Mouse (Mus musculus): ENCODE measurements at regions not wholly inside any gene's neighbourhood (a gene's known extent, or its start where the extent isn't known, plus 50 kb on each side); places are given as distances from the start of the nearest gene placed in this dataset.

DNA sequence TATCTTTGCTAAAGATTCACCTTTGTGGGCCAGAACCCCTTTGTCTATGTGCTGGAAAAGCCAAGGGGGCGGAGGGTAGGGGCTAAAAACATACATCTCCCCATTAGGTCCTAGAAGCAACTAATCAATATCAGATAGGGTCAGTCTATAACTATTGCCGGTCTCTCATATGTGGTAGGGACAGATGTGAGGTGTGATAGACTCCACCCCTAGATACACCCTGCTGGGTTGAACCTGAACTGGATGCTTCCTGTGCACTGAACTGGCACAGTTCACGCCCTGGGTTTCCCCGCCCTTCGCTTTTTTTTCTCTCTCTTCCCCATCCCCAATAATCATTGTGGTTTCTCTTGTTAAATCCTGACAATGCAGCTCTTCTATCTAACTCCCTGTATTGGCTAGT, 270.3 kb upstream of the Gpc5 start:
- Histone ChIP-seq H3K4me1 (ENCODE audit: control insufficient read depth, insufficient read depth, low read length) (no peaks in the 10 kb centered on the region; the same call in 1 of the 2 replicates), H3K27me3 (ENCODE audit: control insufficient read depth, insufficient read depth, low read length) (no peaks in the 10 kb centered on the region), H3K4me3 (ENCODE audit: low read depth, low read length) (no peak overlapping the region), H3K36me3 (replicated peaks; ENCODE audit: control insufficient read depth, insufficient read depth, low read depth, low read length) (no peaks in the 10 kb centered on the region), H3K9me3 (replicated peaks; ENCODE audit: control insufficient read depth, low read length) (no peaks in the 10 kb centered on the region), H3K27ac (replicated peaks; ENCODE audit: low read depth, low read length) (0 out of 2 replicates have a peak overlapping the region, but pooled peaks have one; percentile 65), H3K9ac (replicated peaks; ENCODE audit: low read length) (no peak overlapping the region), H3K4me2 (ENCODE audit: low read depth, low read length) (no peak overlapping the region)
- ATAC-seq (replicated peaks; ENCODE audit: insufficient number of reproducible peaks, low FRiP score, low TSS enrichment, low read depth) (peak; percentile 53; the same call in 1 of the 2 replicates), DNase-seq (ENCODE audit: low spot score) (no peak)
- WGBS: 84% methylated on average over 5 of the region's 5 CpGs

DNA sequence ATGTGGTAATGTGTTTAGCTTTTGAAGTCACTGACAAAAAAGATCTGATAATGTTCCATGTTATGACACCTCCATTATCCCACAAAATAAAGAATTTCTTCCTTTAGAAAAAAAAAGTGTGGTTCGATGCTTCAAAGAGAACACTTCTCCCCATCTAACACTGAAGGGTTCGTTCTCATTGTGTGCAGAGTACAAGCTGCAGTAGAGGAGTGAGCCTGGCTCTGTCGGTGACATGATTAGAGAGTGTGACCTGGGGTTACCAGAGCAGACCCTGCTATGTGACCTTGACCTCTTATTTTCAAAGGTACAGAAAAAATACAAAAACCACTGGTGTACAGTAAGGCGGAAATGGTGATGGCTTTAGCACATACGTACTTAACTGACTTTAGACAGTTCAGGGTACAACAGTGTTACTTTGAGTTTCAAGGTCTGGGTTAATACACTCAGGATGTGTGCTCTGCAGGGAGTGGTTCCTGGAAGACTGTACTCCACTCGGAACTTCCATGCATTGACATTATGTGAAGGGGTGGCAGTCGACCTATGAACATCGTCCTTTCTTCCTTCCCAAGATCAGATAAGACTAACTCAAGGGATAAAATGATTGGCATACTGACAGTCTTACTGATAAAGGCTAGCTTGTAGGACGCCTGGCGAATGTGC, 265.2 kb upstream of the Gpc5 start:
- Histone ChIP-seq H3K9me3 (replicated peaks; ENCODE audit: control insufficient read depth, low read length) (no peaks in the 10 kb centered on the region), H3K9ac (replicated peaks; ENCODE audit: low read length) (no peak overlapping the region), H3K27me3 (ENCODE audit: control insufficient read depth, insufficient read depth, low read length) (no peaks in the 10 kb centered on the region), H3K4me2 (ENCODE audit: low read depth, low read length) (no peak overlapping the region), H3K27ac (replicated peaks; ENCODE audit: low read depth, low read length) (no peak overlapping the region), H3K36me3 (replicated peaks; ENCODE audit: control insufficient read depth, insufficient read depth, low read depth, low read length) (no peaks in the 10 kb centered on the region), H3K4me3 (ENCODE audit: low read depth, low read length) (no peak overlapping the region), H3K4me1 (ENCODE audit: control insufficient read depth, insufficient read depth, low read length) (no peaks in the 10 kb centered on the region)
- no peak for ATAC-seq (replicated peaks; ENCODE audit: insufficient number of reproducible peaks, low FRiP score, low TSS enrichment, low read depth)
- no peak for DNase-seq (ENCODE audit: low spot score)
- WGBS: 46% methylated on average over 10 of the region's 10 CpGs

- no peaks in the 10 kb centered on the region for H3K27me3 ChIP-seq (ENCODE audit: control insufficient read depth, insufficient read depth, low read length)
- 15% methylated on average over 2 of the region's 2 CpGs for whole genome bisulfite sequencing
- no peak overlapping the region for H3K4me2 ChIP-seq (ENCODE audit: low read depth, low read length)
- no peak for ATAC-seq (replicated peaks; ENCODE audit: insufficient number of reproducible peaks, low FRiP score, low TSS enrichment, low read depth)
- no peaks in the 10 kb centered on the region for H3K36me3 ChIP-seq (replicated peaks; ENCODE audit: control insufficient read depth, insufficient read depth, low read depth, low read length)
- no peaks in the 10 kb centered on the region for H3K9me3 ChIP-seq (replicated peaks; ENCODE audit: control insufficient read depth, low read length)
- peak; percentile 85 for DNase-seq (ENCODE audit: low spot score)
- H3K9ac ChIP-seq (replicated peaks; ENCODE audit: low read length): no peak overlapping the region
- H3K27ac ChIP-seq (replicated peaks; ENCODE audit: low read depth, low read length): no peak overlapping the region
- no peak overlapping the region for H3K4me3 ChIP-seq (ENCODE audit: low read depth, low read length)
- no peaks in the 10 kb centered on the region for H3K4me1 ChIP-seq (ENCODE audit: control insufficient read depth, insufficient read depth, low read length)
Observed at GRCm38 (mm10) chr14:114829310-114829709, 262.7 kb upstream of the Gpc5 start.

DNA sequence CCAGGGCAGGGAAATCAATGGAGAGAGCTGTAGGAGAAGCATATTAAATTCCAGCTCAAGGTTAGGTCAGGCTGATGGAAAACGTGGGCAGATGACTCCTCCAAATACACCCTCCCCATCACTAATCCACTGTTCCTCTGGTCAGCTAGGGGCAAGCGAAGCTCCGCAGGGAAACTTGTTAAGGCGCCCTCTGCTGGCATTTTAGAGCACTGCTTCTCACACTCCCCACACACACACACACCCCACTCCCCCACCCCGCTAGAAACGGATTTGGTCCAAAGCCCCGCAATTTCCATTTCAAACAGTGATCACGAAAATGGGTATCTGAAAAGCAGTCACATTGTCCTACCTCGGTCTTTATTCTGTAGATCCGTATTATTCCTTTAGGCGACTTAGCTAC, 259.0 kb upstream of the Gpc5 start:
- no peak overlapping the region for H3K9ac ChIP-seq (replicated peaks; ENCODE audit: low read length)
- no peak overlapping the region for H3K4me2 ChIP-seq (ENCODE audit: low read depth, low read length)
- ATAC-seq (replicated peaks; ENCODE audit: insufficient number of reproducible peaks, low FRiP score, low TSS enrichment, low read depth) (no peak), DNase-seq (ENCODE audit: low spot score) (no peak)
- no peak overlapping the region for H3K27ac ChIP-seq (replicated peaks; ENCODE audit: low read depth, low read length)
- H3K36me3 ChIP-seq (replicated peaks; ENCODE audit: control insufficient read depth, insufficient read depth, low read depth, low read length): no peaks in the 10 kb centered on the region
- no peaks in the 10 kb centered on the region for H3K9me3 ChIP-seq (replicated peaks; ENCODE audit: control insufficient read depth, low read length)
- no peaks in the 10 kb centered on the region for H3K4me1 ChIP-seq (ENCODE audit: control insufficient read depth, insufficient read depth, low read length)
- WGBS: 54% methylated on average over 11 of the region's 11 CpGs
- no peaks in the 10 kb centered on the region for H3K27me3 ChIP-seq (ENCODE audit: control insufficient read depth, insufficient read depth, low read length)
- no peak overlapping the region for H3K4me3 ChIP-seq (ENCODE audit: low read depth, low read length)

- H3K9me3 ChIP-seq (replicated peaks; ENCODE audit: control insufficient read depth, low read length): no peaks in the 10 kb centered on the region
- ATAC-seq (replicated peaks; ENCODE audit: insufficient number of reproducible peaks, low FRiP score, low TSS enrichment, low read depth): no peak
- WGBS: 72% methylated on average over 3 of the region's 3 CpGs
Observed at GRCm38 (mm10) chr14:114836723-114837349, 255.2 kb upstream of the Gpc5 start.

DNA sequence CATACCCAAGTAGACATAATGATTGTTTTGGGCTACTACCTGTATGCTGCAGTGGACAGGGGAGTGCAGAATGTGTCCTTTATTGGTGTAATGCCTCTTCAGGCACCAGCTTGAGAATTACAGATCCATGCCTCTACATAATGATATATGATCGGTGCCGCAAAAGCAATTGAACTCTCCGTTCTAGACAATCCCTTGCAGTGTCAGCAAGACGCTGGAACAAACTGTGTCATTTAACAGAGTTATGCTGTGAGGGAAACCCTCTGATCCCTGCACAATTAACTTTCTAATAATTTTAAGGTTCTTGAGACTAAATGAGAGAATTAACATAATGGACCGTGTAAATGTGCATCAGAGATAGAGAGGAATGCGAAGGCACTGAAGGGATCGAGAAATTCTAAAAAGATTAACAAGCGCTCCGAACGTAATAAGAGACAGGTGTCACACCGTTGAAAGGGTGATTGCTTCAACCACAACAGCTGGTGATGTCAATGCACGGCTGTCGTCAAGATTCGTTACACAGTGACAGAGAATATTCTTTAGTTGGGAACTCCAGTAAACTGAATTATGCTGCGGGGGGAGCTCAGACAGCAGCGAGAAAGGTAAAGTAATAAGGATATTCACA, 254.3 kb upstream of the Gpc5 start:
- Histone ChIP-seq H3K4me1 (ENCODE audit: control insufficient read depth, insufficient read depth, low read length) (no peaks in the 10 kb centered on the region), H3K9ac (replicated peaks; ENCODE audit: low read length) (no peak overlapping the region), H3K27me3 (ENCODE audit: control insufficient read depth, insufficient read depth, low read length) (no peaks in the 10 kb centered on the region), H3K27ac (replicated peaks; ENCODE audit: low read depth, low read length) (no peak overlapping the region), H3K4me3 (ENCODE audit: low read depth, low read length) (no peak overlapping the region), H3K36me3 (replicated peaks; ENCODE audit: control insufficient read depth, insufficient read depth, low read depth, low read length) (no peaks in the 10 kb centered on the region), H3K4me2 (ENCODE audit: low read depth, low read length) (no peak overlapping the region), H3K9me3 (replicated peaks; ENCODE audit: control insufficient read depth, low read length) (no peaks in the 10 kb centered on the region)
- DNase-seq (ENCODE audit: low spot score) (peak; percentile 53), ATAC-seq (replicated peaks; ENCODE audit: insufficient number of reproducible peaks, low FRiP score, low TSS enrichment, low read depth) (0 out of 2 replicates have a peak, but pooled peaks have one; percentile 25)
- 36% methylated on average over 16 of the region's 16 CpGs for WGBS

More at GRCm38 (mm10) chr14:114836723-114837349, 255.2 kb upstream of the Gpc5 start:
- no peak for DNase-seq (ENCODE audit: low spot score)
- Histone ChIP-seq H3K27ac (replicated peaks; ENCODE audit: low read depth, low read length) (no peak overlapping the region), H3K36me3 (replicated peaks; ENCODE audit: control insufficient read depth, insufficient read depth, low read depth, low read length) (no peaks in the 10 kb centered on the region), H3K9ac (replicated peaks; ENCODE audit: low read length) (no peak overlapping the region), H3K4me3 (ENCODE audit: low read depth, low read length) (no peak overlapping the region), H3K27me3 (ENCODE audit: control insufficient read depth, insufficient read depth, low read length) (no peaks in the 10 kb centered on the region), H3K4me1 (ENCODE audit: control insufficient read depth, insufficient read depth, low read length) (no peaks in the 10 kb centered on the region), H3K4me2 (ENCODE audit: low read depth, low read length) (no peak overlapping the region)

DNA sequence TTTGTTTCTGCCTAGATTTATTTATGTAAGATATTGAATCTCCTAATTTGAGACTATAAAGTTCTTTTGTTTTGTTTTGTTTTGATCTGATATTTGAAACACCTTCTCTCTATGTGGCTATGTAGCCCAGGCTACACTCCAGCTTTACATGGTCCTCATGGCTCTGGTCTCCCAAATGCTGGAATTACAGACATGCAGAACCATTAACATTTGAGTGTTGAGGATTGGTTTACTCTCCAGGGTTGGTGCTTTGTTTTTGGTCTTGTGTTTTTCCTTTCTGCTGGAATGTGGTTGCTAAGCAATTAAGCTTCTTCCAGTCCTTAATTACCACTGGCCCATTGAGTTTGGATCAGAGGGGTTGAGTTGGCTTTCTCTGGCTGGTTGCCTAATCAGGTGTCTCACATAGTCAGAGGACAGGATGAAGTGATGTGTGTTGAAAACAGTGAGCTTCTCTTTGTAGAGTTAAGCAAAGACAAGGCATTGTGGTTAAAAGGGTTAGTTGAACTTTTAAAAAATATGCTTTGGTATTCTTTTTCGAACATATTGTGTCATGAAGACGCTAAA, 252.6 kb upstream of the Gpc5 start:
- ATAC-seq (replicated peaks; ENCODE audit: insufficient number of reproducible peaks, low FRiP score, low TSS enrichment, low read depth): no peak; the same call in 1 of the 2 replicates
- no peak overlapping the region for H3K9ac ChIP-seq (replicated peaks; ENCODE audit: low read length)

GRCm38 (mm10) chr14:114840766-114841165, 251.2 kb upstream of the Gpc5 start:
- no peaks in the 10 kb centered on the region for H3K4me1 ChIP-seq (ENCODE audit: control insufficient read depth, insufficient read depth, low read length)
- 86% methylated on average over 5 of the region's 5 CpGs for WGBS
- no peak for ATAC-seq (replicated peaks; ENCODE audit: insufficient number of reproducible peaks, low FRiP score, low TSS enrichment, low read depth)
- H3K4me2 ChIP-seq (ENCODE audit: low read depth, low read length): no peak overlapping the region
- H3K36me3 ChIP-seq (replicated peaks; ENCODE audit: control insufficient read depth, insufficient read depth, low read depth, low read length): no peaks in the 10 kb centered on the region
- no peak overlapping the region for H3K4me3 ChIP-seq (ENCODE audit: low read depth, low read length)
- H3K9me3 ChIP-seq (replicated peaks; ENCODE audit: control insufficient read depth, low read length): no peaks in the 10 kb centered on the region
- DNase-seq (ENCODE audit: low spot score): no peak
- H3K27ac ChIP-seq (replicated peaks; ENCODE audit: low read depth, low read length): no peak overlapping the region
- H3K27me3 ChIP-seq (ENCODE audit: control insufficient read depth, insufficient read depth, low read length): no peaks in the 10 kb centered on the region
- no peak overlapping the region for H3K9ac ChIP-seq (replicated peaks; ENCODE audit: low read length)

More for the DNA sequence above, 252.6 kb upstream of the Gpc5 start:
- DNase-seq (ENCODE audit: low spot score): no peak
- no peaks in the 10 kb centered on the region for H3K36me3 ChIP-seq (replicated peaks; ENCODE audit: control insufficient read depth, insufficient read depth, low read depth, low read length)
- 68% methylated on average over 2 of the region's 2 CpGs for WGBS
- no peaks in the 10 kb centered on the region for H3K4me1 ChIP-seq (ENCODE audit: control insufficient read depth, insufficient read depth, low read length)
- no peak overlapping the region for H3K27ac ChIP-seq (replicated peaks; ENCODE audit: low read depth, low read length)
- H3K4me3 ChIP-seq (ENCODE audit: low read depth, low read length): no peak overlapping the region
- H3K9me3 ChIP-seq (replicated peaks; ENCODE audit: control insufficient read depth, low read length): no peaks in the 10 kb centered on the region
- H3K4me2 ChIP-seq (ENCODE audit: low read depth, low read length): no peak overlapping the region
- no peaks in the 10 kb centered on the region for H3K27me3 ChIP-seq (ENCODE audit: control insufficient read depth, insufficient read depth, low read length)

Measured in embryonic facial prominence, embryonic 11.5 days (tissue).